Mouse (Mus musculus): ENCODE measurements at regions not wholly inside any gene's neighbourhood (a gene's known extent, or its start where the extent isn't known, plus 50 kb on each side); places are given as distances from the start of the nearest gene placed in this dataset.

- Histone ChIP-seq H3K79me2 (replicated peaks; ENCODE audit: control insufficient read depth, insufficient read depth, low read length) (no peaks in the 10 kb centered on the region), H3K27ac (no peak overlapping the region), H3K36me3 (ENCODE audit: control insufficient read depth, insufficient read depth, low read length) (no peaks in the 10 kb centered on the region), H3K4me1 (ENCODE audit: control insufficient read depth, insufficient read depth, low read length) (no peaks in the 10 kb centered on the region), H3K4me3 (no peak overlapping the region), H3K9ac (ENCODE audit: low read depth, low read length) (no peak overlapping the region), H3K27me3 (ENCODE audit: control insufficient read depth, insufficient read depth, low read length) (no peaks in the 10 kb centered on the region)
- WGBS, result 81% methylated on average over 3 of the region's 3 CpGs
- no peak for DNase-seq
- intact Hi-C loops (cut with DNase I), result no loop called here
- no peak for TF ChIP-seq EP300 (IDR thresholded peaks at IDR 0.05; ENCODE audit: insufficient read depth, low read depth, low read length)
- TF ChIP-seq POLR2A (IDR thresholded peaks at IDR 0.05; ENCODE audit: insufficient read depth, low read depth, low read length), result no peak
- no peak for TF ChIP-seq CTCF (IDR thresholded peaks at IDR 0.05)
Measured at GRCm38 (mm10) chr14:72790654-72791053, 80.9 kb upstream of the Fndc3a start.

- no peak overlapping the region for H3K9ac ChIP-seq (ENCODE audit: low read depth, low read length)
- DNase-seq, result no peak
- H3K4me1 ChIP-seq (ENCODE audit: control insufficient read depth, insufficient read depth, low read length), result no peaks in the 10 kb centered on the region; the same call in 1 of the 2 replicates
- no peak overlapping the region for H3K4me3 ChIP-seq
- no peaks in the 10 kb centered on the region for H3K79me2 ChIP-seq (replicated peaks; ENCODE audit: control insufficient read depth, insufficient read depth, low read length)
- TF ChIP-seq POLR2A (IDR thresholded peaks at IDR 0.05; ENCODE audit: insufficient read depth, low read depth, low read length) (no peak), EP300 (IDR thresholded peaks at IDR 0.05; ENCODE audit: insufficient read depth, low read depth, low read length) (no peak)
- H3K27ac ChIP-seq, result no peak overlapping the region
- intact Hi-C loops (cut with DNase I), result no loop called here
- WGBS, result 90% methylated on average over 3 of the region's 3 CpGs
- no peaks in the 10 kb centered on the region for H3K27me3 ChIP-seq (ENCODE audit: control insufficient read depth, insufficient read depth, low read length)
- no peaks in the 10 kb centered on the region for H3K36me3 ChIP-seq (ENCODE audit: control insufficient read depth, insufficient read depth, low read length)
Measured at GRCm38 (mm10) chr14:72786929-72787328, 77.1 kb upstream of the Fndc3a start.

GRCm38 (mm10) chr14:72783248-72783647, 73.4 kb upstream of the Fndc3a start:
- WGBS, result 16% methylated on average over 9 of the region's 9 CpGs

GRCm38 (mm10) chr14:72779446-72779845, 69.6 kb upstream of the Fndc3a start:
- intact Hi-C loops (cut with DNase I), result no loop called here
- DNase-seq, result no peak
- Histone ChIP-seq H3K4me3 (no peak overlapping the region), H3K27me3 (ENCODE audit: control insufficient read depth, insufficient read depth, low read length) (no peaks in the 10 kb centered on the region), H3K4me1 (ENCODE audit: control insufficient read depth, insufficient read depth, low read length) (no peaks in the 10 kb centered on the region; the same call in 1 of the 2 replicates), H3K9ac (ENCODE audit: low read depth, low read length) (no peak overlapping the region), H3K79me2 (replicated peaks; ENCODE audit: control insufficient read depth, insufficient read depth, low read length) (no peaks in the 10 kb centered on the region), H3K36me3 (ENCODE audit: control insufficient read depth, insufficient read depth, low read length) (no peaks in the 10 kb centered on the region), H3K27ac (no peak overlapping the region)
- TF ChIP-seq EP300 (IDR thresholded peaks at IDR 0.05; ENCODE audit: insufficient read depth, low read depth, low read length) (no peak), POLR2A (IDR thresholded peaks at IDR 0.05; ENCODE audit: insufficient read depth, low read depth, low read length) (no peak), CTCF (IDR thresholded peaks at IDR 0.05) (no peak)
- WGBS, result 82% methylated on average over 4 of the region's 4 CpGs

More at GRCm38 (mm10) chr14:72783248-72783647, 73.4 kb upstream of the Fndc3a start:
- no peak overlapping the region for H3K4me3 ChIP-seq
- H3K9ac ChIP-seq (ENCODE audit: low read depth, low read length), result no peak overlapping the region
- H3K36me3 ChIP-seq (ENCODE audit: control insufficient read depth, insufficient read depth, low read length), result no peaks in the 10 kb centered on the region
- no peaks in the 10 kb centered on the region for H3K79me2 ChIP-seq (replicated peaks; ENCODE audit: control insufficient read depth, insufficient read depth, low read length)
- TF ChIP-seq POLR2A (IDR thresholded peaks at IDR 0.05; ENCODE audit: insufficient read depth, low read depth, low read length) (no peak), CTCF (IDR thresholded peaks at IDR 0.05) (no peak), EP300 (IDR thresholded peaks at IDR 0.05; ENCODE audit: insufficient read depth, low read depth, low read length) (no peak)
- peak; percentile 58 to 78 for DNase-seq
- H3K27me3 ChIP-seq (ENCODE audit: control insufficient read depth, insufficient read depth, low read length), result no peaks in the 10 kb centered on the region
- H3K27ac ChIP-seq, result no peak overlapping the region
- H3K4me1 ChIP-seq (ENCODE audit: control insufficient read depth, insufficient read depth, low read length), result no peaks in the 10 kb centered on the region; the same call in 1 of the 2 replicates
- intact Hi-C loops (cut with DNase I), result no loop called here

- H3K36me3 ChIP-seq (ENCODE audit: control insufficient read depth, insufficient read depth, low read length), result no peaks in the 10 kb centered on the region
- H3K4me3 ChIP-seq, result no peak overlapping the region
- H3K27me3 ChIP-seq (ENCODE audit: control insufficient read depth, insufficient read depth, low read length), result no peaks in the 10 kb centered on the region
- no peak overlapping the region for H3K9ac ChIP-seq (ENCODE audit: low read depth, low read length)
- no peak for DNase-seq
- no peak overlapping the region for H3K27ac ChIP-seq
- intact Hi-C loops (cut with DNase I), result no loop called here
- 85% methylated on average over 6 of the region's 6 CpGs for WGBS
- TF ChIP-seq CTCF (IDR thresholded peaks at IDR 0.05), result no peak
- no peak for TF ChIP-seq EP300 (IDR thresholded peaks at IDR 0.05; ENCODE audit: insufficient read depth, low read depth, low read length)
- TF ChIP-seq POLR2A (IDR thresholded peaks at IDR 0.05; ENCODE audit: insufficient read depth, low read depth, low read length), result no peak
- no peaks in the 10 kb centered on the region; the same call in 1 of the 2 replicates for H3K4me1 ChIP-seq (ENCODE audit: control insufficient read depth, insufficient read depth, low read length)
- no peaks in the 10 kb centered on the region for H3K79me2 ChIP-seq (replicated peaks; ENCODE audit: control insufficient read depth, insufficient read depth, low read length)
Measured at GRCm38 (mm10) chr14:72778756-72779155, 69.0 kb upstream of the Fndc3a start.

GRCm38 (mm10) chr14:72777927-72778560, 68.2 kb upstream of the Fndc3a start:
- Histone ChIP-seq H3K27me3 (ENCODE audit: control insufficient read depth, insufficient read depth, low read length) (no peaks in the 10 kb centered on the region), H3K36me3 (ENCODE audit: control insufficient read depth, insufficient read depth, low read length) (no peaks in the 10 kb centered on the region), H3K4me3 (no peak overlapping the region), H3K4me1 (ENCODE audit: control insufficient read depth, insufficient read depth, low read length) (no peaks in the 10 kb centered on the region), H3K27ac (no peak overlapping the region), H3K79me2 (replicated peaks; ENCODE audit: control insufficient read depth, insufficient read depth, low read length) (no peaks in the 10 kb centered on the region), H3K9ac (ENCODE audit: low read depth, low read length) (no peak overlapping the region)
- no peak for TF ChIP-seq POLR2A (IDR thresholded peaks at IDR 0.05; ENCODE audit: insufficient read depth, low read depth, low read length)
- no peak for TF ChIP-seq EP300 (IDR thresholded peaks at IDR 0.05; ENCODE audit: insufficient read depth, low read depth, low read length)
- TF ChIP-seq CTCF (IDR thresholded peaks at IDR 0.05), result no peak
- DNase-seq, result no peak
- 59% methylated on average over 6 of the region's 6 CpGs for WGBS
- intact Hi-C loops (cut with DNase I), result no loop called here

Data from heart, adult 2 months (tissue).